Mouse (Mus musculus): Measurements from ENCODE around the gene Rxfp4.

Rxfp4 gene

GRCm38 (mm10) chr3:88652846-88653515, at the start of gene Rxfp4:
Gene Rxfp4, minus strand, starts transcription at chr3:88653142.
- DNase-seq (ENCODE audit: low spot score in 2 of 2), result no peak

- DNase-seq (ENCODE audit: low spot score in 2 of 2), result no peak
Measured at GRCm38 (mm10) chr3:88701222-88701621, 48.3 kb upstream of the Rxfp4 start.

GRCm38 (mm10) chr3:88700247-88700646, 47.3 kb upstream of the Rxfp4 start:
- DNase-seq (ENCODE audit: low spot score in 2 of 2), result no peak

GRCm38 (mm10) chr3:88698834-88699233, 45.9 kb upstream of the Rxfp4 start:
- no peak for DNase-seq (ENCODE audit: low spot score in 2 of 2)

GRCm38 (mm10) chr3:88698051-88698450, 45.1 kb upstream of the Rxfp4 start:
- DNase-seq (ENCODE audit: low spot score in 2 of 2), result no peak

GRCm38 (mm10) chr3:88695545-88695944, 42.6 kb upstream of the Rxfp4 start:
- DNase-seq (ENCODE audit: low spot score in 2 of 2), result no peak

GRCm38 (mm10) chr3:88689079-88689478, 36.1 kb upstream of the Rxfp4 start:
- no peak for DNase-seq (ENCODE audit: low spot score in 2 of 2)

- no peak for DNase-seq (ENCODE audit: low spot score in 2 of 2)
Measured at GRCm38 (mm10) chr3:88686734-88687611, 34.0 kb upstream of the Rxfp4 start.

- peak in 1 of 2 experiments; percentile 14 for DNase-seq (ENCODE audit: low spot score in 2 of 2)
Measured at GRCm38 (mm10) chr3:88685958-88686451, 33.1 kb upstream of the Rxfp4 start.

- peak; percentile 97 for DNase-seq (ENCODE audit: low spot score in 2 of 2)
Measured at GRCm38 (mm10) chr3:88684980-88685941, 32.3 kb upstream of the Rxfp4 start, which contains the start of gene Khdc4. Gene Khdc4, plus strand, starts transcription at chr3:88685803.

GRCm38 (mm10) chr3:88684236-88684979, 31.5 kb upstream of the Rxfp4 start:
- no peak for DNase-seq (ENCODE audit: low spot score in 2 of 2)

- DNase-seq (ENCODE audit: low spot score in 2 of 2), result no peak
Measured at GRCm38 (mm10) chr3:88683814-88684213, 30.9 kb upstream of the Rxfp4 start.

GRCm38 (mm10) chr3:88677399-88677798, 24.5 kb upstream of the Rxfp4 start:
- DNase-seq (ENCODE audit: low spot score in 2 of 2), result peak; percentile 56 to 71

- peak; percentile 43 to 48 for DNase-seq (ENCODE audit: low spot score in 2 of 2)
Measured at GRCm38 (mm10) chr3:88664095-88664494, 11.2 kb upstream of the Rxfp4 start.

- no peak for DNase-seq (ENCODE audit: low spot score in 2 of 2)
Measured at GRCm38 (mm10) chr3:88659798-88660197, 6.9 kb upstream of the Rxfp4 start.

GRCm38 (mm10) chr3:88658441-88659127, 5.6 kb upstream of the Rxfp4 start:
- no peak for DNase-seq (ENCODE audit: low spot score in 2 of 2)

GRCm38 (mm10) chr3:88655619-88656018, 2.7 kb upstream of the Rxfp4 start:
- DNase-seq (ENCODE audit: low spot score in 2 of 2), result no peak

- no peak for DNase-seq (ENCODE audit: low spot score in 2 of 2)
Measured at GRCm38 (mm10) chr3:88654621-88655020, 1.7 kb upstream of the Rxfp4 start.

- no peak for DNase-seq (ENCODE audit: low spot score in 2 of 2)
Measured at GRCm38 (mm10) chr3:88653516-88654370, 801 bp upstream of the Rxfp4 start.
